Mouse (Mus musculus): Measurements from ENCODE around the gene Psenen. TPM values are rescaled to one million over a fixed set of nuclear protein-coding genes. Genes with fewer than 3 reads are reported as not detected.

Psenen gene
- total RNA-seq, 1 experiment, result 65.3 TPM

DNA sequence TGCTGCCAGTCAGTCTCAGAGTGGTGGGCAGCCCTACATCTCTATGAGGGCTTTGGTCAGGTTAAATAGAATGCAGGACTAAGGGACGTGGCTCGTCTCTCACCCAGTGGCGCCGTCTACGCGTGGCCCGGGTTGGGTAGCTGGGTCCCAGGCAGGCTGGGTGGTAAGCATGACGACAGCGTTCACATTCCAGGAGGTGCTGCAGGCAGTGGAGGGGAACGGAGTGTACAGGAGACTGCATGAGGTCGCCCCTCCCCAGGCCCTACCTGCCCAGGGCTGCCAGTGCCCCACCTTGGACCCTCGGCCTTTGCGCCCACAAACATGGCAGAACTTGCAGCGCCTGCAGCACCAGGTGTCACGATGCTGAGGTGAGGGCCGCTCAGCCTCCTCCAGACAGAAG, 18.1 kb upstream of the Psenen start:
- in situ Hi-C loops (cut with MboI; ENCODE audit: low sequenced_read_pairs in 2 of 2, unreplicated experiment in 2 of 2), result no loop called here
- no peak overlapping the region for H3K9ac ChIP-seq (ENCODE audit: insufficient read depth, low read depth, low read length, poor library complexity, severe bottlenecking)
- H3K4me1 ChIP-seq (ENCODE audit: control insufficient read depth in 2 of 2, insufficient read depth in 2 of 2, low read length in 2 of 2, poor library complexity in 1 of 2), result peaks cover 0 to 6% of the 10 kb centered on the region in 2 experiments; a peak in 1 of 4 replicates
- no peaks in the 10 kb centered on the region for H3K9me3 ChIP-seq (ENCODE audit: control insufficient read depth, insufficient read depth, low read depth, low read length)
- no peak for TF ChIP-seq HCFC1 (IDR thresholded peaks at IDR 0.05; ENCODE audit: borderline replicate concordance, insufficient read depth, low read length)
- no peak for TF ChIP-seq ZNF384 (IDR thresholded peaks at IDR 0.05; ENCODE audit: low read depth, low read length)
- no peak for TF ChIP-seq MAFK (IDR thresholded peaks at IDR 0.05; ENCODE audit: insufficient read depth, low read depth, low read length)
- no peak for TF ChIP-seq CHD2 (IDR thresholded peaks at IDR 0.05; ENCODE audit: low read depth, low read length)
- no peak for TF ChIP-seq ZC3H11A (IDR thresholded peaks at IDR 0.05; ENCODE audit: borderline replicate concordance, low read depth, low read length)
- no peak overlapping the region for H3K4me3 ChIP-seq (ENCODE audit: insufficient read depth in 1 of 2, low read depth in 1 of 2, low read length in 2 of 2, poor library complexity in 1 of 2, severe bottlenecking in 1 of 2)
- DNase-seq (ENCODE audit: low read depth, low spot score), result no peak
- H3K36me3 ChIP-seq (ENCODE audit: control insufficient read depth, insufficient read depth, low read length, poor library complexity, severe bottlenecking), result peaks cover 96% of the 10 kb centered on the region
- H3K27ac ChIP-seq (ENCODE audit: insufficient read depth, low read depth, low read length, poor library complexity, severe bottlenecking), result no peak overlapping the region

DNA sequence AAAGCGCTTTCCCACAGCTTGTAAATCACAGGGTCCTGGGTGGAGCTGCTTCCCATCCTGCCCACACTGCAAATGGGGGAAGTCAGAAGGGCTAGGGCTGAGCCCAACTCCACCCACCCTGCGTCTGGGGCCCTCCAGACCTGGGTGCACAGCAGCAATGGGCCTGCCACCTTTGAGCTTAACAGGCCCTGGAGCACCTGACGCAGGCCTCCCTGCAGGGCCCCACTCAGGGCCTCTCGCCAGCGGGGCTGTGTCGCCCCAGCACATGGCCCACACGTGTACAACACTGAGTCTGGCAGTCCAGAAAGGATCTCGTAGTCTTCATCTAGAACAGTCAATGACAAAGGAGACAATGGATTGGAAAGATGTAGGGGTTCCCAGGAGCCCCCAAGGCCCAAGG, 16.5 kb upstream of the Psenen start:
- 0 out of 4 replicates have a peak, but pooled peaks cover 0 to under 1% of the 10 kb centered on the region in 2 experiments for H3K4me1 ChIP-seq (ENCODE audit: control insufficient read depth in 2 of 2, insufficient read depth in 2 of 2, low read length in 2 of 2, poor library complexity in 1 of 2)
- H3K9me3 ChIP-seq (ENCODE audit: control insufficient read depth, insufficient read depth, low read depth, low read length), result no peaks in the 10 kb centered on the region
- no peak overlapping the region for H3K9ac ChIP-seq (ENCODE audit: insufficient read depth, low read depth, low read length, poor library complexity, severe bottlenecking)
- no peak overlapping the region for H3K4me3 ChIP-seq (ENCODE audit: insufficient read depth in 1 of 2, low read depth in 1 of 2, low read length in 2 of 2, poor library complexity in 1 of 2, severe bottlenecking in 1 of 2)
- H3K36me3 ChIP-seq (ENCODE audit: control insufficient read depth, insufficient read depth, low read length, poor library complexity, severe bottlenecking), result peaks cover 96% of the 10 kb centered on the region
- in situ Hi-C loops (cut with MboI; ENCODE audit: low sequenced_read_pairs in 2 of 2, unreplicated experiment in 2 of 2), result no loop called here
- DNase-seq (ENCODE audit: low read depth, low spot score), result no peak
- no peak overlapping the region for H3K27ac ChIP-seq (ENCODE audit: insufficient read depth, low read depth, low read length, poor library complexity, severe bottlenecking)
- TF ChIP-seq CHD2 (IDR thresholded peaks at IDR 0.05; ENCODE audit: low read depth, low read length), result no peak
- no peak for TF ChIP-seq MAFK (IDR thresholded peaks at IDR 0.05; ENCODE audit: insufficient read depth, low read depth, low read length)
- TF ChIP-seq ZNF384 (IDR thresholded peaks at IDR 0.05; ENCODE audit: low read depth, low read length), result no peak
- no peak for TF ChIP-seq ZC3H11A (IDR thresholded peaks at IDR 0.05; ENCODE audit: borderline replicate concordance, low read depth, low read length)
- TF ChIP-seq HCFC1 (IDR thresholded peaks at IDR 0.05; ENCODE audit: borderline replicate concordance, insufficient read depth, low read length), result no peak

GRCm38 (mm10) chr7:30572969-30573368, 9.5 kb upstream of the Psenen start:
- Histone ChIP-seq H3K9me3 (ENCODE audit: control insufficient read depth, insufficient read depth, low read depth, low read length) (no peaks in the 10 kb centered on the region), H3K36me3 (ENCODE audit: control insufficient read depth, insufficient read depth, low read length, poor library complexity, severe bottlenecking) (peaks cover 92% of the 10 kb centered on the region), H3K9ac (ENCODE audit: insufficient read depth, low read depth, low read length, poor library complexity, severe bottlenecking) (no peak overlapping the region), H3K4me1 (ENCODE audit: control insufficient read depth in 2 of 2, insufficient read depth in 2 of 2, low read length in 2 of 2, poor library complexity in 1 of 2) (no peaks in the 10 kb centered on the region), H3K4me3 (ENCODE audit: insufficient read depth in 1 of 2, low read depth in 1 of 2, low read length in 2 of 2, poor library complexity in 1 of 2, severe bottlenecking in 1 of 2) (no peak overlapping the region), H3K27ac (ENCODE audit: insufficient read depth, low read depth, low read length, poor library complexity, severe bottlenecking) (no peak overlapping the region)
- no peak for DNase-seq (ENCODE audit: low read depth, low spot score)
- in situ Hi-C loops (cut with MboI; ENCODE audit: low sequenced_read_pairs in 2 of 2, unreplicated experiment in 2 of 2), result no loop called here
- TF ChIP-seq ZC3H11A (IDR thresholded peaks at IDR 0.05; ENCODE audit: borderline replicate concordance, low read depth, low read length), result no peak
- no peak for TF ChIP-seq CHD2 (IDR thresholded peaks at IDR 0.05; ENCODE audit: low read depth, low read length)
- TF ChIP-seq ZNF384 (IDR thresholded peaks at IDR 0.05; ENCODE audit: low read depth, low read length), result no peak
- TF ChIP-seq MAFK (IDR thresholded peaks at IDR 0.05; ENCODE audit: insufficient read depth, low read depth, low read length), result no peak
- TF ChIP-seq HCFC1 (IDR thresholded peaks at IDR 0.05; ENCODE audit: borderline replicate concordance, insufficient read depth, low read length), result no peak

GRCm38 (mm10) chr7:30572389-30572788, 9.0 kb upstream of the Psenen start:
- Histone ChIP-seq H3K9ac (ENCODE audit: insufficient read depth, low read depth, low read length, poor library complexity, severe bottlenecking) (no peak overlapping the region), H3K4me1 (ENCODE audit: control insufficient read depth in 2 of 2, insufficient read depth in 2 of 2, low read length in 2 of 2, poor library complexity in 1 of 2) (peaks cover 0 to 3% of the 10 kb centered on the region in 2 experiments; a peak in 1 of 4 replicates), H3K36me3 (ENCODE audit: control insufficient read depth, insufficient read depth, low read length, poor library complexity, severe bottlenecking) (peaks cover 86% of the 10 kb centered on the region), H3K27ac (ENCODE audit: insufficient read depth, low read depth, low read length, poor library complexity, severe bottlenecking) (no peak overlapping the region), H3K9me3 (ENCODE audit: control insufficient read depth, insufficient read depth, low read depth, low read length) (no peaks in the 10 kb centered on the region), H3K4me3 (ENCODE audit: insufficient read depth in 1 of 2, low read depth in 1 of 2, low read length in 2 of 2, poor library complexity in 1 of 2, severe bottlenecking in 1 of 2) (no peak overlapping the region)
- in situ Hi-C loops (cut with MboI; ENCODE audit: low sequenced_read_pairs in 2 of 2, unreplicated experiment in 2 of 2), result no loop called here
- TF ChIP-seq ZNF384 (IDR thresholded peaks at IDR 0.05; ENCODE audit: low read depth, low read length) (no peak), CHD2 (IDR thresholded peaks at IDR 0.05; ENCODE audit: low read depth, low read length) (no peak), ZC3H11A (IDR thresholded peaks at IDR 0.05; ENCODE audit: borderline replicate concordance, low read depth, low read length) (no peak), HCFC1 (IDR thresholded peaks at IDR 0.05; ENCODE audit: borderline replicate concordance, insufficient read depth, low read length) (no peak), MAFK (IDR thresholded peaks at IDR 0.05; ENCODE audit: insufficient read depth, low read depth, low read length) (no peak)
- no peak for DNase-seq (ENCODE audit: low read depth, low spot score)

DNA sequence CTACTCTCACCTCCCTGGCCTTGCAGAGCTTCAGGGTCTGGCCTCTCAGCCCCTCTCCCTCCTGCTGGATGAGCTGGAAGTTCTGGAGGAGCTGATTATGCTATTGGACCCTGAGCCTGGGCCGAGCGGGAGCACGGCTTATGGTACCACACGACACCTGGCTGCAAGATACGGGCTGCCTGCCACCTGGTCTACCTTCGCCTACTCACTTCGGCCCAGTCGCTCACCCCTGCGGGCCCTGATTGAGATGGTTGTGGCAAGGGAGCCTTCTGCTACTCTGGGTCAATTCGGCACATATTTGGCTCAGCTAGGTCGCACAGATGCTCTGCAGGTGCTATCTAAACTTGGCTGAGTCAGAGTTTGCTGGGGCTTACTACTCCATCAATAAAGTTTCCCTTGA, 4.1 kb upstream of the Psenen start:
- TF ChIP-seq CHD2 (IDR thresholded peaks at IDR 0.05; ENCODE audit: low read depth, low read length) (no peak), HCFC1 (IDR thresholded peaks at IDR 0.05; ENCODE audit: borderline replicate concordance, insufficient read depth, low read length) (no peak), ZC3H11A (IDR thresholded peaks at IDR 0.05; ENCODE audit: borderline replicate concordance, low read depth, low read length) (no peak), MAFK (IDR thresholded peaks at IDR 0.05; ENCODE audit: insufficient read depth, low read depth, low read length) (no peak), ZNF384 (IDR thresholded peaks at IDR 0.05; ENCODE audit: low read depth, low read length) (no peak)
- Histone ChIP-seq H3K9ac (ENCODE audit: insufficient read depth, low read depth, low read length, poor library complexity, severe bottlenecking) (no peak overlapping the region), H3K36me3 (ENCODE audit: control insufficient read depth, insufficient read depth, low read length, poor library complexity, severe bottlenecking) (peaks cover 40% of the 10 kb centered on the region), H3K27ac (ENCODE audit: insufficient read depth, low read depth, low read length, poor library complexity, severe bottlenecking) (no peak overlapping the region), H3K4me3 (ENCODE audit: insufficient read depth in 1 of 2, low read depth in 1 of 2, low read length in 2 of 2, poor library complexity in 1 of 2, severe bottlenecking in 1 of 2) (no peak overlapping the region), H3K9me3 (ENCODE audit: control insufficient read depth, insufficient read depth, low read depth, low read length) (no peaks in the 10 kb centered on the region), H3K4me1 (ENCODE audit: control insufficient read depth in 2 of 2, insufficient read depth in 2 of 2, low read length in 2 of 2, poor library complexity in 1 of 2) (peaks cover 0 to 16% of the 10 kb centered on the region in 2 experiments; a peak in 1 of 4 replicates)
- no peak for DNase-seq (ENCODE audit: low read depth, low spot score)
- in situ Hi-C loops (cut with MboI; ENCODE audit: low sequenced_read_pairs in 2 of 2, unreplicated experiment in 2 of 2), result no loop called here

Data from ES-E14 (cell line).